Mouse (Mus musculus) frontal cortex, postnatal 10 days (tissue): Measurements from ENCODE around the gene Map3k10.

Experiments
- DNase-seq, 2 experiments: peaks; one replicate each; pipeline ENCODE4 v3.0.0; 2022; ENCODE audit warnings: low spot score in 2 of 2, mixed read lengths in 1 of 2

The Map3k10 gene

GRCm38 (mm10) chr7:27609285-27609684 lies 65.1 kb downstream of the Map3k10 start:
- no peak for DNase-seq

- DNase-seq = no peak
These were observed 66.3 kb downstream of the Map3k10 start for GRCm38 (mm10) chr7:27608130-27608529.

- DNase-seq = peak; percentile 48 to 57
These were observed 66.8 kb downstream of the Map3k10 start for GRCm38 (mm10) chr7:27607580-27607979.

GRCm38 (mm10) chr7:27606481-27607254 lies 67.7 kb downstream of the Map3k10 start:
- DNase-seq = no peak
